Mouse (Mus musculus) layer of hippocampus, adult 8-10 months (tissue): ENCODE results near the gene Gal3st4. TPM values are rescaled to one million over a fixed set of nuclear protein-coding genes. Genes with fewer than 3 reads are reported as not detected.

Experiments used
- DNase-seq, 2 experiments: peaks; one replicate each; pipeline ENCODE4 v3.0.0; 2022; ENCODE audit warnings: low spot score in 2 of 2
- total RNA-seq, 4 experiments: library from RNA; stranded (reverse); gene quantifications; 2 replicates each; pipeline ENCODE4 v1.2.4; 2022

The Gal3st4 gene
- total RNA-seq, 4 experiments from 2014 or later = 2.9 to 5.2 (median 4.0) TPM

DNA sequence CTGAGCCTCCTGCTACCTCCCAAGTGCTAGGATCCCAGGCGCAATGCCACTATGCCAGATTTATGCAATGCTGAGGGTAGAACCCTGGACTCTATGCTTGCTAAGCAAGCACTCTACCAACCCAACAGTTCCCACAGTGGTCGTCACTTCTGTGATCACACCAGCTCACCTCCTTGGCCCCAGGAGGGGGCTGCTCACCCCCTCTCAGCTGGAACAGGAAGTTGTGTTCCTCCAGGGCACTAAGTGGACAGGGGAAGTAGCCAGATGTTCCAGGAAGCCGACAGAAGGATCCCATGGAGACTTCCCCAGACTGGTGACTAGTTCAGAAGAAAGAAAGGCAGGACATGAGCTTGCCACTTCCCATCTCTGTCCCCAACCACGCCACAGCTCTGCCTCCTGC lies 10.6 kb downstream of the Gal3st4 start:
- no peak for DNase-seq

- DNase-seq = no peak
These were observed 11.8 kb downstream of the Gal3st4 start for GRCm38 (mm10) chr5:138260834-138261233.

GRCm38 (mm10) chr5:138260051-138260450 lies 12.6 kb downstream of the Gal3st4 start:
- DNase-seq = no peak

DNA sequence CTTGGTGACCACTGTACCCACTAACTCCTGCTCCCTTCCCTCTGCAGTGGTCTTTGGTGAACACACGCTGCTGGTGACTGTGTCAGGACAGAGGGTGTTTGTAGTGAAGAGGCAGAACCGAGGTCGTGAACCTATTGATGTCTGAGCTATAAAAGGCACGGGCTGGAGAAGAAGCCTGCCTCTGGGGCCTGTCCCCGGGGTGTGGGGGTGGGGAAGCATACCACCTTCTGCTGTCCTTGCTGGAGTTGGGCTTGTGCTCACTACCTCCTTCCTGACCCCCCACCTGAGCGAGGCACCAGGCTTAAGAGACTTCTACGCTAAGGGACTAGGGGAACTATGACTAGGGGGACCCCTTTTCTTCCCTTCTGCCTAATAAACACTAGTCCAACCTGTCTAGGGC lies 13.6 kb downstream of the Gal3st4 start:
- no peak for DNase-seq

- no peak for DNase-seq
These were observed 14.1 kb downstream of the Gal3st4 start for GRCm38 (mm10) chr5:138258542-138258941.

DNA sequence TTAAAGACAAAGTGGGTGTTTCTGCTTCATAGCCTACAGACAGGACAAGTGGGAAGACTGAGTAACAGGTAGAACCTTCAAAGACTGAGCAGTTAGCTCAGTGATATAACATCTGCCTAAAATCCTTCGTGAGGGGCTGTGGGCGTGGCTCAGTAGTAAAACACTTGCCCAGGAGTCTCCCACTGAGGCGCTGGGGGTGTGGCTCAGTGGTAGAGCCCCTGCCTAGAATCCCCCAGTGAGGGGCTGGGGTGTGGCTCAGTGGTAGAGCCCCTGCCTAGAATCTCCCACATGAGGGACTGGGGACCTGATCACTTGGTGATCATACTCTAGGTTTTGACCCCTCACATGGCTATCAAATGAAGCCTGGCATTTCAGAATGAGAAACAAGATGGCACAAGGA lies 14.6 kb downstream of the Gal3st4 start:
- no peak for DNase-seq

DNA sequence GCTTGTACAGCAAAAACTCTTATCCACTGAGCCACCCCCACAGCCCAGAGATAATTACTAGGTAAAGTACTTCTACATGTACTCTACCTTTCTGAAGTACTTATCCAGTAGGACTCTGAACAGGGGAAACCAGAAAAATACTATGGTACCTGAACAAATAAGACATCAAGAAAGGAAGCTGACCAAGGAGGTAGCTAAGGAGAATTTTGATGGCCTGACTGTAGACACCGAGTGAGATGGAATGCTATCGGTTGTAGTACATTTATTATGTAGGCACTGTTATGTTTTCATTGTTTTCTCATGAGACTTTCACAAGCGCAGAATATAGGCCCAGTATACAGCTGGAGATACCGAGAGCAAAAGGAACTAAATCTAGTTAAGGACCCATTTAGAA lies 15.1 kb downstream of the Gal3st4 start:
- DNase-seq = no peak

DNA sequence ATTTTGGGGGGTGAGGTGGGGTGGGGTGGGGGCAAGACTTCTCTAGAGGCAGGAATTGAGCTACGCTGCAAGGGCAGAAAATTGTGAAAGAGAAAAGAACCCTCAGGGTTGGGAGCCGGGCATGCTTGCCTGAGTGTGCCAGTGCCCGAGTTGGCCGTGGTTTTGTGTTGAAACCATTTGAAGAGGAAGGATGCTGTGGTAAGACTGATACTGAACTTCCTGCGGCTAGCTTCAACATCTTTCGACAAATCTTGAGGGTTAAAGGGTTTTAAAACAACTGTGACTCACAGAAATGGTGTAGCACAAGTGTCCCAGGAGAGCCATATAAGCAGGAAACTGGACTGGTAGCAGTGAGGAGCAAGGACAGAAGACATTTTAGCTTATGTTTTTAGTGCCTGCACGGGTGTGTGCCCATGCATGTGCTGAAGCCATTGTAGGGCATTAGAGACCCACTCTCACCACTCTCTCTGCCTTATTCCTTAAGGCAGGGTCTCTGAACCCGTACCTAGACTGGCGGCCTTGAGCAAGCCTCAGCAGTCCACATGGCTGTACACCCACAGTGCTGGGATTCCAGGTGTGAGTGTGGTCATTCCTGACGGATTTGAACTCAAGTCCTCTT lies 15.6 kb downstream of the Gal3st4 start:
- no peak for DNase-seq

GRCm38 (mm10) chr5:138256094-138256467 lies 16.6 kb downstream of the Gal3st4 start:
- DNase-seq = no peak

GRCm38 (mm10) chr5:138255353-138256093 lies 17.1 kb downstream of the Gal3st4 start, which contains the start of gene Lamtor4:
Gene Lamtor4 (plus strand): TSS chr5:138255482.
- DNase-seq = peak; percentile 97

DNA sequence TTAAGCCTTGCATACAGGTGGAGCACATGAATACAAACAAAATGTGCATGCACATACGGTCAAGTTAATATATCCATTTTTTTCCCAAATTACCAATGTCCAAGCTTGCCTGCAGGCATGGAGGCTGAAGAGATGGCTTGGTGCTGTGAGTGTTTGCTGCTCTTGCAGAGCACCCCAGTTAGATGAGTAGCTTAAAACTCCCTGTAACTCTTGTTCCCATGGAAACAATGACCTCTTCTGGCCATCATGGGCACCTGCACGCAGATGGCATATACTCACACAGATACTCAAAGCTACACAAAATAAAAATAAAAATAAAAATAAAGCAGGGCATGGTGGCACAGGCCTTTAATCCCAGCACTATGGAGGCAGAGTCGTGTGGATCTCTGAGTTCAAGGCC lies 19.6 kb downstream of the Gal3st4 start:
- DNase-seq = no peak

DNA sequence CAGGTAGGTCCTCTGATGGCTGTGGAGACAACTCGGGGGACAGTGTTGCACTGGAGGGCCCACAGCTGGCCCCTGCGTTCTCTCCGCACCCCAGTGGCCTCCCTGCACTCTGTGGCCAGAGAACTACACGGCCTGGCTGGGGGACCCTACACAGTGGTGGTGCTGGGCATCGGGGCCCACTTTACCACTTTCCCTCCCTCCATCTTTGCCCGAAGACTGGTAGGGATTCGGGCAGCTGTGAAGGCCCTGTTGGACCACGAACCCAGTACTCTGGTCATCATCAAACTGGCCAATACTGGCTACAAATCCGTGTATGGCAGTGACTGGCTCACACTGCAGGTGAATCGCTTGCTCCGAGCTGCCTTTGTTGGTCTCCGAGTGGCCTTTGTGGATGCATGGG lies 21.5 kb downstream of the Gal3st4 start:
- DNase-seq = no peak

DNA sequence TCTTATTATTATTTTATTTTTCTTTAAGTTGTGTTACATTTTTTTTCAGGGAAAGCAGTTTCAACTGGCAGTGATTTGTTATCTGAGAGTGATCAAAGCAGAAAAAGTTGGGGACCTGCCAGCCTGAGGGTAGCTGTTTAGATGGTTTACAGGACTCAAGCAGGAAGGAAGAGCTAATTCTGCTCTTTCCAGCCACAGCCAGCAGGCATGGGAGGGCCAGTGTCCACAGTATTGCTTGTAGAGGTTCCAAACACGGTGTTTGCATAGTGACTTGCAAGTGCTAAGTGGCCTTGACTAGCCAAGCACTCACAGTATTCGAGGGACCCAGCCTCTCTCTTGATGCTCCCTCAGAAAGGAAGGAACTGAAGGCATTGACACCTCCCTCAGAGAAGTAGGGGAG lies 31.1 kb downstream of the Gal3st4 start:
- DNase-seq = no peak

GRCm38 (mm10) chr5:138234224-138234623 lies 38.4 kb downstream of the Gal3st4 start:
- DNase-seq = no peak

DNA sequence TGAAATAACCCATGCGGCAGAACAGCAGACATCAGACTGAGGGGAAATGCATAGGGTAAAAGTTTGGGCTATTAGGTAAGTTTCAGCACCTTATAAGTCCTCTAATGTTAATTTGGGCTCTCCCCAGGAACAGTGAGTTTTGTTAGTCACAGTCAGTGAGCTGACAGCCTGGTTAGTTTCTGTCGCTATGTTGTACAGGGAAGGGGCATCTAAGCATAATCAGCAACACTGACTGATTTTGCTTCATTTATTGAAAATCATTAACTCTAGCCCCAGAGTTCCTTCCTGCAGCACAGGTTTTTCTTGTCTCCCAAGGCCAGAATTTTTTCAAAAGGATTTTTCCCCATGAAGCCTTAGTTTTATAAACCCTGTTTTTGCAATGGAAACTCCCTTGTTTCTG lies 38.9 kb downstream of the Gal3st4 start:
- no peak for DNase-seq

GRCm38 (mm10) chr5:138229511-138229910 lies 43.1 kb downstream of the Gal3st4 start:
- DNase-seq = no peak

- DNase-seq = no peak
These were observed 44.6 kb downstream of the Gal3st4 start for GRCm38 (mm10) chr5:138228026-138228425.

- no peak for DNase-seq
These were observed 45.3 kb downstream of the Gal3st4 start for GRCm38 (mm10) chr5:138227367-138227766.

GRCm38 (mm10) chr5:138226491-138226890 lies 46.1 kb downstream of the Gal3st4 start:
- DNase-seq = no peak

- no peak for DNase-seq
These were observed 46.9 kb downstream of the Gal3st4 start, which contains the start of gene Nxpe5 for GRCm38 (mm10) chr5:138225700-138226099. Gene Nxpe5 (plus strand): TSS chr5:138225898.

- DNase-seq = no peak
These were observed 49.4 kb downstream of the Gal3st4 start for GRCm38 (mm10) chr5:138223287-138223686.

- peak; percentile 60 to 85 for DNase-seq
These were observed 50.5 kb downstream of the Gal3st4 start for GRCm38 (mm10) chr5:138222111-138222510.

DNA sequence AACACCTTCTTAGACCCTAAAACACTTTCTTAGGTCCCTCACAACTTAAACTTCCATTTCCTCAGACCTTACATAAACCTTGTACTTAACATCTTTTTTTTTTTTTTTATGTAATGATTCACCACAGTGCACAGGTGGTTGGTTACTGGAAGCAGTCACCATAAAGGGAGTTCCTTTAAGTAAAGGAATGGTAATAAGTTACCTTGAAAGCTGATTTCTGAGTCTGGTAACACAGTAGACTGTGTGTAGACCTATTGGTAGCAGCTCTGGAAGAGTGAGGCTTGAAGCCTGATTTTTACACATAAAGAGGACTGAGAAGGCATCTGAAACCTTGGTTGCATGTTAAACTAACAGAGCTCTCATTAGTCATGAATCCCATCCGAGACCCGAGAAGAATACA lies 52.8 kb downstream of the Gal3st4 start:
- DNase-seq = no peak
